Mouse (Mus musculus) effector memory CD4-positive, alpha-beta T cell, adult 7 months (primary cell): ENCODE results near the gene C130032M10Rik. TPM values are rescaled to one million over a fixed set of nuclear protein-coding genes. Genes with fewer than 3 reads are reported as not detected.

Experiments used
- polyA plus RNA-seq: library from polyadenylated mRNA; unstranded; fragments of 100-300 nt; shearing (Covaris generic); gene quantifications from one replicate; pipeline ENCODE4 v1.2.1, GENCODE M21; 2017

The C130032M10Rik gene
- not detected for polyA plus RNA-seq

DNA sequence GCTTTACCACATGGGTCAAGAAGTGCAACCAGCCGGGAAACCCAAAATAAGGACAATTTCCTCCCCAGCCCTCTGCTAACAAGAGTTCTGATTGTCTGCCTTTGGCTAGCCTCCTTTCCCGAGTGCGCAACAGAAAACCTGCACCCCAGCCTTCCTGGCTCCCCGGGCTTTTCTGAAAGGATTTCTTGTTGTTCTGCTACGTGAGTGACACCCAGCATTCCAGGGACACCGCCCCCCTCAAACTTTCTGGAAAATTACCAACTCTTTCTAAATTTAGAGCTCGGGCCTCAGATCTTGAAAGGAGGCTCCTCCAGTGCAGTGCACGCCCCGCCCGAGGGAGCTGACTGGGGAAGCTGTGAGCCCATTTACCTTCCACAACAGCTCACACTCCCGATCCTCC lies at the start of gene C130032M10Rik:
TSS of gene C130032M10Rik (plus strand) at position 334 of the 400 bp plus-strand sequence.

DNA sequence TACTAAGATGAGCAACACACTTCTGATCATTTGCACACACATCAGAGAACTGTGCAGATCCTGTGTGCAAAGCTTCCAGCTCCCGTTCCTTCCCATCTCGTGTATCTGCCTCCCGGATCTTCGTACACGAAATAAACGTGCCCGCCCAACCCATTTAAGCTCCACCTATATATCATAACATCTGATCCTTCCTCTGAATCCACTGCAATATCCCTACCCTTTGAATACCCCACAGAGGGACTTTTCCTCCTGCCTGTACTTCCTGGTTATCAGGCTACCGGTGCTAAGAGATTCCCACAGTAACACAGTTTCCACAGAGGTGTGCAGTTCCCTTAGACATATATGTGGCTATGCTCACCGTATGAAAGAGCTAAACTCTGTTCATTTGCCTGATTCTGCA lies 10.7 kb upstream of the C130032M10Rik start, which contains the start of gene Ccr4:
TSS of gene Ccr4 (minus strand) at position 101 of the 400 bp plus-strand sequence.

GRCm38 (mm10) chr9:114563761-114564606 lies 48.5 kb downstream of the C130032M10Rik start, which contains the start of gene Trim71:
TSS of gene Trim71 (minus strand) at chr9:114564369.

Other genes starting within 250 kb of the C130032M10Rik start
- gene Bcl2a1c, start 185.6 kb upstream of the C130032M10Rik start, polyA plus RNA-seq: 19.5 TPM
- 7.2 TPM for gene Crtap, start 125.0 kb upstream of the C130032M10Rik start, polyA plus RNA-seq
- gene Glb1, start 114.6 kb upstream of the C130032M10Rik start, polyA plus RNA-seq: 18.5 TPM
- gene Tmppe, start 114.6 kb upstream of the C130032M10Rik start, polyA plus RNA-seq: 9.2 TPM
- gene Ccr4, start 10.8 kb upstream of the C130032M10Rik start, polyA plus RNA-seq: 0.65 TPM
- 0.04 TPM for gene Trim71, start 48.7 kb downstream of the C130032M10Rik start, polyA plus RNA-seq
- gene Cnot10, start 124.5 kb downstream of the C130032M10Rik start, polyA plus RNA-seq: 52.9 TPM
- 71.9 TPM for gene Dync1li1, start 173.1 kb downstream of the C130032M10Rik start, polyA plus RNA-seq
- 165 TPM for gene Cmtm6, start 215.4 kb downstream of the C130032M10Rik start, polyA plus RNA-seq